Comparison of ENCODE assay signal across 12 mouse cellular contexts in genomic region chr13:52331068-52331467, GRCm38 (mm10).
DNase-seq lines count a peak whose midpoint lies in the region; ATAC-seq and TF ChIP-seq lines count a peak whose summit lies in the region.
"Had no signal": no experiment of that assay in that cellular context is flagged by ENCODE, and none has a peak within 500 bp of the region (broad histone marks: within the 10 kb centered on the region; RNA-seq: fewer than 3 reads in every experiment).

No protein-coding gene starts in this region.

- H3K9ac ChIP-seq in midbrain, postnatal 0 days (replicated peaks; ENCODE audit: low read length, poor library complexity, severe bottlenecking), result no peak overlapping the region
- no peak overlapping the region for H3K9ac ChIP-seq in midbrain, embryonic 16.5 days (ENCODE audit: low read depth, low read length)
- no peak overlapping the region for H3K9ac ChIP-seq in midbrain, embryonic 14.5 days (replicated peaks; ENCODE audit: low read length)
- H3K9ac ChIP-seq: intestine, embryonic 15.5 days; limb, embryonic 12.5 days had no signal

- H3K4me1 ChIP-seq in midbrain, postnatal 0 days (ENCODE audit: insufficient read depth, low read length), result no peaks in the 10 kb centered on the region
- no peaks in the 10 kb centered on the region for H3K4me1 ChIP-seq in midbrain, embryonic 16.5 days (ENCODE audit: control insufficient read depth, insufficient read depth, low read length)
- peaks cover 4% of the 10 kb centered on the region for H3K4me1 ChIP-seq in hindbrain, embryonic 10.5 days (replicated peaks)
- H3K4me1 ChIP-seq in midbrain, embryonic 14.5 days (ENCODE audit: control insufficient read depth, insufficient read depth, low read length), result no peaks in the 10 kb centered on the region
- H3K4me1 ChIP-seq: intestine, embryonic 15.5 days; limb, embryonic 12.5 days had no signal

- no peak for ATAC-seq in midbrain, postnatal 0 days (ENCODE audit: low FRiP score)
- no peak for ATAC-seq in midbrain, embryonic 16.5 days
- ATAC-seq in midbrain, embryonic 14.5 days (ENCODE audit: low FRiP score, low TSS enrichment), result no peak
- ATAC-seq: intestine, embryonic 15.5 days had no signal

- intact Hi-C loops in left cerebral cortex, adult 2 months (cut with DNase I), result loop anchor here (2.0 kb wide), 1 partner anchor 56 kb away; no protein-coding TSS in a partner anchor

- H3K9me3 ChIP-seq in midbrain, postnatal 0 days (ENCODE audit: low read length), result no peaks in the 10 kb centered on the region
- no peaks in the 10 kb centered on the region for H3K9me3 ChIP-seq in midbrain, embryonic 16.5 days (replicated peaks; ENCODE audit: control insufficient read depth, low read length, poor library complexity, severe bottlenecking)
- H3K9me3 ChIP-seq in hindbrain, embryonic 10.5 days, result no peaks in the 10 kb centered on the region
- H3K9me3 ChIP-seq in midbrain, embryonic 14.5 days (ENCODE audit: control insufficient read depth, low read length), result no peaks in the 10 kb centered on the region
- H3K9me3 ChIP-seq: intestine, embryonic 15.5 days; limb, embryonic 12.5 days had no signal

- H3K4me3 ChIP-seq in midbrain, postnatal 0 days (ENCODE audit: low read depth, low read length), result no peak overlapping the region
- H3K4me3 ChIP-seq in midbrain, embryonic 16.5 days (ENCODE audit: low read depth, low read length), result no peak overlapping the region
- H3K4me3 ChIP-seq in left cerebral cortex, adult 2 months, result no peak overlapping the region
- no peak overlapping the region for H3K4me3 ChIP-seq in hindbrain, embryonic 10.5 days
- no peak overlapping the region for H3K4me3 ChIP-seq in midbrain, embryonic 14.5 days (replicated peaks; ENCODE audit: low read depth, low read length)
- H3K4me3 ChIP-seq: intestine, embryonic 15.5 days; limb, embryonic 12.5 days had no signal

- 91% methylated on average over 5 of the region's 5 CpGs for WGBS in midbrain, postnatal 0 days
- 88% methylated on average over 5 of the region's 5 CpGs for WGBS in midbrain, embryonic 16.5 days
- WGBS in hindbrain, embryonic 10.5 days, result 92% methylated on average over 5 of the region's 5 CpGs
- WGBS in midbrain, embryonic 14.5 days, result 88% methylated on average over 5 of the region's 5 CpGs

- peak; percentile 15 for DNase-seq in midbrain, postnatal 0 days (ENCODE audit: low spot score)
- DNase-seq in cerebellum, postnatal 10 days, result peak; percentile 87 to 93
- peak; percentile 54 to 55 for DNase-seq in left cerebral cortex, adult 2 months (ENCODE audit: extremely low spot score in 1 of 2, low spot score in 2 of 2)
- DNase-seq in thymus, postnatal 14 days, result peak; percentile 78
- DNase-seq in hindbrain, embryonic 10.5 days (ENCODE audit: low spot score), result no peak
- no peak for DNase-seq in midbrain, embryonic 14.5 days
- no peak for DNase-seq in kidney, adult 8-10 months
- DNase-seq: adrenal gland, adult 8-10 months had no signal

- no peak for TF ChIP-seq CTCF in midbrain, postnatal 0 days (IDR thresholded peaks at IDR 0.05)
- no peak for TF ChIP-seq CTCF in left cerebral cortex, adult 2 months (IDR thresholded peaks at IDR 0.05)

- no peaks in the 10 kb centered on the region for H3K27me3 ChIP-seq in midbrain, postnatal 0 days (ENCODE audit: insufficient read depth, low read length)
- no peaks in the 10 kb centered on the region for H3K27me3 ChIP-seq in midbrain, embryonic 16.5 days (ENCODE audit: control insufficient read depth, insufficient read depth, low read depth, low read length)
- no peaks in the 10 kb centered on the region for H3K27me3 ChIP-seq in hindbrain, embryonic 10.5 days (ENCODE audit: insufficient read depth, poor library complexity, severe bottlenecking)
- H3K27me3 ChIP-seq in midbrain, embryonic 14.5 days (ENCODE audit: control insufficient read depth, insufficient read depth, low read length), result no peaks in the 10 kb centered on the region
- H3K27me3 ChIP-seq: intestine, embryonic 15.5 days; limb, embryonic 12.5 days had no signal

- H3K36me3 ChIP-seq in midbrain, postnatal 0 days (ENCODE audit: insufficient read depth, low read length), result no peaks in the 10 kb centered on the region
- no peaks in the 10 kb centered on the region for H3K36me3 ChIP-seq in midbrain, embryonic 16.5 days (ENCODE audit: control insufficient read depth, insufficient read depth, low read length)
- no peaks in the 10 kb centered on the region for H3K36me3 ChIP-seq in hindbrain, embryonic 10.5 days
- no peaks in the 10 kb centered on the region for H3K36me3 ChIP-seq in midbrain, embryonic 14.5 days (ENCODE audit: control insufficient read depth, insufficient read depth, low read length)
- H3K36me3 ChIP-seq: intestine, embryonic 15.5 days; limb, embryonic 12.5 days had no signal

- no peak overlapping the region for H3K27ac ChIP-seq in midbrain, postnatal 0 days (ENCODE audit: low read depth, low read length)
- H3K27ac ChIP-seq in midbrain, embryonic 16.5 days (ENCODE audit: low read length), result no peak overlapping the region
- H3K27ac ChIP-seq in left cerebral cortex, adult 2 months, result peak overlapping the region; percentile 28; the same call in 1 of the 2 replicates
- H3K27ac ChIP-seq in hindbrain, embryonic 10.5 days, result no peak overlapping the region
- H3K27ac ChIP-seq in midbrain, embryonic 14.5 days (replicated peaks; ENCODE audit: low read depth, low read length), result no peak overlapping the region
- H3K27ac ChIP-seq: intestine, embryonic 15.5 days; limb, embryonic 12.5 days; macrophage had no signal

- no peak overlapping the region for H3K4me2 ChIP-seq in midbrain, postnatal 0 days (ENCODE audit: low read depth, low read length, poor library complexity, severe bottlenecking)
- H3K4me2 ChIP-seq in midbrain, embryonic 16.5 days (ENCODE audit: low read length), result no peak overlapping the region
- H3K4me2 ChIP-seq in midbrain, embryonic 14.5 days (ENCODE audit: low read length), result no peak overlapping the region
- H3K4me2 ChIP-seq: intestine, embryonic 15.5 days; limb, embryonic 12.5 days had no signal

Comparison
In these comparisons a context has a peak if more than half of its experiments do, and no peak if none do; other contexts are left out.
1. DNase-seq: peak in midbrain, postnatal 0 days (single experiment), cerebellum, postnatal 10 days (2 of 2), left cerebral cortex, adult 2 months (2 of 2) and thymus, postnatal 14 days (single experiment); none in hindbrain, embryonic 10.5 days (single experiment), midbrain, embryonic 14.5 days (single experiment) and kidney, adult 8-10 months (0 of 2).